Mouse (Mus musculus): ENCODE data around the gene Spats2l. TPM values are rescaled to one million over a fixed set of nuclear protein-coding genes. Genes with fewer than 3 reads are reported as not detected.

Spats2l gene
- 8.0 and 10.4 TPM in 2 replicates for polyA plus RNA-seq (2012; rRNA removed)

DNA sequence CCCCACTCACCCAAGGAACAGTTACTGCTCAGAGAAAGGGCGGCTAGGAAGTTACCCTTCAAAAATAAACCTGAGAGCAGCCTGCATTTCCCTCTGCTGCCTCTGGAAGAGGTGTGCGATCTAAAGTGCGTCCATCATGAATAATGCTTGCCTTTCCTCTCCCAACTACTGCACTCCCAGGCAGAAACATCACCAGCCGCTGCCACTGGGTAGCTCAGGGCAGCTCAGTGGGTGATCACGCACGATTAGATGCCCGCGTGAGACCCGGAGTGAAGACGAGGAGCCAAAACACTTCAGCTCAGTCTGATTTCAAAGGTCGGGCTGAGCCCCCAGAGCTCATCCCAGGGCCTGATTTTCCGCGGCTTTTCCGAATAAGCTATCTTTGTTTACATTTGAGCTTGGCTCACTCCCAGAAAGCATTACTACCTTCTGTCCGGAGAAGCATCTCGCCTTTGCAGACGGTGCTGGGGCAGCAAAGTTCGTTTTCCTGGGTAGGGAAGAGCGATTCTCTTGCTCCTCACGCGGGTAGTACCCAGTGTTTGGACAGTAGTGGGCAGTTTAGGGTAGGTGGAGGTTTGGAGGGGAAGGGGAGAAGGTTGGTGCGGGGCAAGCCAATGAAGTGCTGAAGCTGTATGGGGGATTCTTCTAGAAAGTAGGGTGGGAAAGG, at the start of gene Spats2l:
Spats2l (plus strand) TSS at position 162 of the 667 bp plus-strand sequence.
- 1% methylated on average over 22 of the region's 22 CpGs for WGBS
- DNase-seq (ENCODE audit: low read depth, low spot score): no peak

GRCm38 (mm10) chr1:57725268-57725667, 48.7 kb upstream of the Spats2l start:
- no peak for DNase-seq (ENCODE audit: low read depth, low spot score)
- WGBS: 78% methylated on average over 5 of the region's 5 CpGs

DNA sequence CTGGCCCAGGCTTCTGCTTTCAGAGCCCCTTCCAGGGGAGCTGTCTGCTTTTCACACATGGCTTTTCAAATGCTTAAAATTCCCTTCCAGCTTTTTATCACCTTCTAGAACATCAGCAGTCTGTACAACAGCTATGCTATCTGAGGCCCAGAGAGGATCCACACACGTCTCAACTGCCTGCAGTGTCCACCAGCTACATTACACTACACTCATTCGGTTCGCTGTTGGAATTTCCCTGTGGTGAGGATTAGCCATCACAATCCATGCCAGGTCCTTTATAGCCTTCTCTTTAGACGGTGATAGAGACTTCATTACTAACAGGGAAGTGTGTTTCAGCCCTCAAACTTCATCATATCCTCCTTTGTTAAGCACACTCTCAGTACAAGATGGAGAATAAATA, 38.1 kb upstream of the Spats2l start:
- DNase-seq (ENCODE audit: low read depth, low spot score): no peak
- WGBS: 43% methylated on average over 4 of the region's 4 CpGs

DNA sequence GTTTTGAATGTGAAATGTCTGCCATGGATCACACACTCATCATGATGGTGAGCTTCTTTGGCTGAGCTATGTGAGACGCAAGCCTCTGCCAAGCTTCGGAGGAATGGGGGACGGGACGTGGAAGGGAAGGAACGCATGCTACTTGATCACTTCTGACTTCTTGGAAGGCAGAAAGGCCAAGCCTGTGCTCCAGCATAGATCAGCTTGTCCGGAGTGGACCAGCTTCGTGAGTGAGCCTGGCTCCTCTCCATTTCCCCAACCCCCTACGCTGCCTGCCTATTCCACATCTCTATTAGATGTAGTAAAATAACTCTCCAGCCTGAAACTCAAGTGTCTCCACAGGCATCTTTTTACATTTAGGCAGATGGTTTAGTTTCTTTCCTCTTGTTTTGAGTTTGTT, 32.2 kb upstream of the Spats2l start:
- DNase-seq (ENCODE audit: low read depth, low spot score): no peak
- WGBS: 69% methylated on average over 8 of the region's 8 CpGs

DNA sequence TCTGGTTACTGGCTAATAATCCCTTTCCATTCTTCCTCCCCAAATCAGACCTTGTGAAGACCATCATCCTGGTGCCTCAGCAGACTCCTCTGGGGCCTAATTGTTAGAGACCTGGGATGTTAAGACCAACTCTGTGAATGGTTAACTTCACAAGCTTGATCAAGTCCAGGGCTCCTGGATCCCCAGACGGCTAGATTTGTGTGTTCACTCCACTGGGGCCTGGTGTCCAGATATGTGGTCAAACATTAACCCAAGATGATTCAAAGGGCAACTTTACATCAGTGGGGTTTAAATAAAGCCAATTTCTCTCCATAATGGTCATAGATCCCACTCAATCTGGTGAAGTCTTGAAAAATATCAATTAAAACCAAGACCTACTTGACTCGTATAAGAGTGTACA, 31.7 kb upstream of the Spats2l start:
- DNase-seq (ENCODE audit: low read depth, low spot score): no peak
- 48% methylated on average over 2 of the region's 2 CpGs for WGBS

DNA sequence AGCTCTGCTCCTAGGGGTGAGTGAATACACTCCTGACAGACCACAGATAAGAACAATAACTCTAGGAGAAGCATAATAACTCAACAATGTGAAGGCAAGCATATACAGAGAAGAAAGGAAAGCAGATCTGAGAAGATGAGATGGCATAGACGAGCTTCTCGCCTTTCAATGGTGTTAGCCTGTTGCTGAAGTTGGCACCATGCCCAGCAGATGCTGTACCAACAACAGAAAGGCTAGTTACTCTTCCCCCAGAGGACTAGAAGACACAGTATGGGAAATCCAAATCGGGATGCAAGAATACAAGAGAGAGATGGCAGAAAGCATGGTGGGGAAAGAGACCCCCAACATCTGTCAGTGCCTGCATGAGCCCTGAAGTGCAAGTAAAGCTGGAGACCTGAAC, 22.2 kb upstream of the Spats2l start:
- no peak for DNase-seq (ENCODE audit: low read depth, low spot score)
- WGBS: 52% methylated on average over 3 of the region's 3 CpGs

- no peak for DNase-seq (ENCODE audit: low read depth, low spot score)
- 87% methylated on average over 7 of the region's 7 CpGs for WGBS
Measured at GRCm38 (mm10) chr1:57766396-57766795, 7.6 kb upstream of the Spats2l start.

DNA sequence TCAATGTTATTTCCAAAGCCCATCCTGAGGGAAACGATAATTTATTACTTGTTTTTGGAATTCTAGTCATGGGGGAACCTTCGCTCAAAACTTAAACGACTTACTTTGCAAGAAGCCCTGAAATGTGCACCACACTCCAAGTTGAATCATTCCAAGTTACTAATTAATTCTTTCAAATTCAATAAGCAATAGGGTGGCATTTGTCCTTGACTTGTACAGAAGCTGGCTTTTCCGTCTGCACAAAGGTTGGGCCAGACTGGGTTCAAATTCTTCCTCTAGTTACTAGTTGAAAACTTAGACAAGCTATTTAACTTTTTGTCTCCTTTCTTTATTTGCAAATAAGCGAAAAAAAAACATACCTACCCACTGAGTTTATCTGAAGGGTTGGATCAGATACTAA, 636 bp upstream of the Spats2l start:
- 81% methylated on average over 5 of the region's 5 CpGs for WGBS
- no peak for DNase-seq (ENCODE audit: low read depth, low spot score)

DNA sequence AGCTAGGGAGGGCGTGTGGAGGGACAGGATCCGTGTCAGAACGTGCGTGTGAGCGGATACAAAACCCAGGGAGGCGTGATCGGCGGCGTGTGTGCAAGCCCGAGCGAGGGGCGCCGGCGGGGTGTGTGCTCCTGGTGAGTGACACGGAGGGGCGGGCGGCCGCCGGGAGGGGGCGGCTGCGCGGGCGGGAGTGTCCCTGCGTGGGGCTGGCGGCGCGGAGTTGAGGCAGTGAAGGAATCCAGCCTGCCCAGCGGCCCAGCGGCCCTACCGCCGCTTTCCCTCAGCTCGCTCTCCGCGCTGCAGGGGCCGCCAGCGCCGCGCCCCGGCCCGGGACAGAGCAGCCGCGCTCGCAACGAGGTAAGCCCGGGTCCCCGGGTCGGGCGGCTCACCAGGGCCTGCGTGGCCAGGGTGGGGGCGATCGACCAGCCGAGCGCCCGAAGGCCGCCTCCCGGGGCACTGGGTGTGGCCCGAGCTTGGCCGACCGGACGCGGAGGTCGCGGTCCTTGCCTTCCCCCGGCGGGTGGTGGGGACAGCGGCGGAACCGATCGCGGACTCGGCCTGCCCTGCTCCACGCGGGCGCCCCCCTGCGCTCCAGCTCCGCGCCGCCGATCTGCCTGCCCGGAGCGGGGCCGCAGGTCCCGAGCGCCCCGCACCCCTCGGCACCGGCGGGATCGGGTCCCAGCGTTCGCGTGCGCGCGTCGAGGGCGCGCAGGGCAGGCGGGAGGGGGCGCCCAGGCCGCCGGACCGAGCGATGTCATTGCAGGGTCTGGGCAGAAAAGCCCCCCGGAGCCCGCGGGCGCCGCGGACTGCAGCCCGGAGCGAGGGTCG, 920 bp downstream of the Spats2l start:
- DNase-seq (ENCODE audit: low read depth, low spot score): no peak
- WGBS: under 1% methylated on average over 111 of the region's 113 CpGs

- no peak for DNase-seq (ENCODE audit: low read depth, low spot score)
- 1% methylated on average over 14 of the region's 14 CpGs for WGBS
Measured at GRCm38 (mm10) chr1:57775496-57775790, 1.5 kb downstream of the Spats2l start.

- WGBS: 76% methylated on average over 5 of the region's 5 CpGs
- DNase-seq (ENCODE audit: low read depth, low spot score): no peak
Measured at GRCm38 (mm10) chr1:57776671-57777281, 2.8 kb downstream of the Spats2l start.

DNA sequence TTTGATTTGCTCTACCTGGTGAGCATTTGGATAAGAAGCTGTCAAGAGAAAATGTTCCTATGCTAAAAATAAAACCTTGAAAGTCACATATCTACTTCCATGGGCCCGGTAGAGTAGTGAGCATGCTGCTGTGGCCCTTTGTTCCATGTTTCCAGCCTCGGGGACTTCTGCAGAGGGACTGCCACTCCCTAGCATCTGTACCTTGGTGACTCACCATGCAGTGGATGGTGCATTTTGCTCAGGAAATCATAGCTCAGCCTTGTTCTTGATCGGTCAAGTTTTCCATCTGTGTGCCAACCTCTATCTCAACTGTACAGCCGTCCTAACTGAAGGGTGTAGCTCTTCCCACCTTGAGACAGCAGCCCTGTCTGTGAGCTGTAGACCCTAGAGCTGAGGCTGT, 10.3 kb downstream of the Spats2l start:
- no peak for DNase-seq (ENCODE audit: low read depth, low spot score)
- WGBS: 61% methylated on average over 4 of the region's 4 CpGs

DNA sequence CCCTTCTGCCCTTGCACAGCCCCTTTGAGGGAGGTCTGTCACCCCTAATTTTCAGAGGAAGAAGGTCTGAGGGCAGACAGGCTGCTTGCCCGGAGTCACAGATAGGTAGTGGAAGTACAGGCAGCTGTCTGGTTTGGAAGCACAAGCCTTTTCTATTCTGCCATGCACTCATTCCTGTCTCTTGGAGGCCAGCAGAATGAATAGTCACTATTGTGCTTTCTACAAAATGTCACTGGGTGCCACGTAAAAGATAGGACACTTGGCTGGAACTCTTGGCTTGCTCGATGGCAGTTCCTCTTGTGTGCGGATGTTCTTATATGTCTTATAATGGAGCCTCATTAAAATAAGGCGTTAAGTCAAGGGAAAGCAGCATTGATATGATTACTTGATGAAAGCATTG, 15.9 kb downstream of the Spats2l start:
- no peak for DNase-seq (ENCODE audit: low read depth, low spot score)
- 87% methylated on average over 5 of the region's 5 CpGs for WGBS

GRCm38 (mm10) chr1:57792212-57792611, 18.2 kb downstream of the Spats2l start:
- 73% methylated on average over 4 of the region's 4 CpGs for WGBS
- DNase-seq (ENCODE audit: low read depth, low spot score): no peak

GRCm38 (mm10) chr1:57795838-57796237, 21.9 kb downstream of the Spats2l start:
- no peak for DNase-seq (ENCODE audit: low read depth, low spot score)
- 67% methylated on average over 1 of the region's 1 CpGs for WGBS

- DNase-seq (ENCODE audit: low read depth, low spot score): no peak
- WGBS: 84% methylated on average over 2 of the region's 2 CpGs
Measured at GRCm38 (mm10) chr1:57799398-57799797, 25.4 kb downstream of the Spats2l start.

- DNase-seq (ENCODE audit: low read depth, low spot score): no peak
- WGBS: 70% methylated on average over 6 of the region's 6 CpGs
Measured at GRCm38 (mm10) chr1:57800846-57801245, 26.9 kb downstream of the Spats2l start.

DNA sequence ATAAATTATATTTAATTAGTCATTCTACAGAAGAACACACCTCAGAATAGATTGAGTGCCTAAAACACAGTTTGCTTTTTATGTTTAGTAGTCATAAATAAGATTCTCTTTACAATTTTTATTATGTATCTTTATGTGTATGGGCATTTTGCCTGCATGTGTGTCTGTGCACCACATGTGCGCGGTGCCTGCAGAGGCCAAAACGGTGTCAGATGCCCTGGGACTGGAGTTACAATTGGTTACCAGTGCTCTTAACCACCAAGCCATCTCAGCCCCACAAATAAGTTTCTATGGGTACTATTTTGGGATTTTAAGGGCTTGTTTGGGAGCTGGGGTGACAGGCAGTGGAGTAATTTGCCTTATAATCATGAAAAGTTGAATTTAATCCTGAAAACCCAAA, 32.2 kb downstream of the Spats2l start:
- no peak for DNase-seq (ENCODE audit: low read depth, low spot score)
- WGBS: 90% methylated on average over 3 of the region's 3 CpGs

DNA sequence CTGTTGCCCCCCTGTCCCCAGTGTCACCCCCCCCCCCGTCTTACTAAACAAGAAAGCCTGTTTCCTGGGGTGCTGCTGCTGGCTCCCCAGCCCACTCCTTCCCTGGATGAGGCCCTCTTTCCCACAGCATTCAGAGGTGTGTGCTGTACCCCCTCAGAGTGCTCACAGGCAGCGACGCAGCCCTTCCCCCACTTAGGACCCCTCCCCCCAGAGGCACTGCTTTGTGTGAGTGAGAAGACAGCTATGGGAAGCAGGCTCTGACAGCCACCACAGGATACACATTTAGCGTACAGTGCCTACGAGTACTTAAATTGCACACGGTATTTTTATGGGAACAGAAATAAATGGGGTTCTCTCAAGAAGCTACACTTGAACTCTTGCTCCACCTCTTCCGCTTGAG, 33.9 kb downstream of the Spats2l start:
- WGBS: 62% methylated on average over 7 of the region's 7 CpGs
- DNase-seq (ENCODE audit: low read depth, low spot score): no peak

DNA sequence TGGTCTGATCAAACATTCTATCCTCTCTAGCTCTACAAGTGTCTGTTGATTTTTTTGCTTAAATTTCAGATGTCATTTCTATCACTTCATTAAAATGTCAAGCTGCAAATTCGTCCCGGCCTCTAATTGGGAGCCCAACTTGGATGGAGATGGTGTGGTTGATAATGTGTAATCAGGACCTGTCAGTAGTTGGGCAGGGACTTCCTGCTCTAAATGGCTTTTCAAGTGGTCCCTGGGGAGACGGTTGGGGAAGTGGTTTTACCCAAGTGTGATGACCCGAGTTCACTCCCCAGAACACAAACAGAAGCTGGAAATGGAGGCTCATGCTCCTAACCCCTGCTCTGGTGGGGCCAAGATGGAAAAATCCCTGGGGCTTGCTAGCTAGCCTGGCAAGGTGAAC, 36.3 kb downstream of the Spats2l start:
- WGBS: 61% methylated on average over 4 of the region's 4 CpGs
- no peak for DNase-seq (ENCODE audit: low read depth, low spot score)

- no peak for DNase-seq (ENCODE audit: low read depth, low spot score)
- 63% methylated on average over 2 of the region's 2 CpGs for WGBS
Measured at GRCm38 (mm10) chr1:57817103-57817502, 43.1 kb downstream of the Spats2l start.

Data from large intestine, adult 2 months (tissue).